Mouse (Mus musculus) lung, postnatal 0 days (tissue): Measurements from ENCODE around the gene Alkbh6. TPM values are rescaled to one million over a fixed set of nuclear protein-coding genes. Genes with fewer than 3 reads are reported as not detected.

Source experiments
- ATAC-seq: fragments of 200-750 bp; cut with Nextera tagmentation; 2 replicates; pipeline ENCODE4 v1.8.0; 2017; ENCODE audit warnings: moderate library complexity
- DNase-seq: peaks from one replicate; pipeline ENCODE4 v3.0.0-alpha.2; 2016; ENCODE audit warnings: low spot score
- H3K27ac ChIP-seq: fragments of 300-500 bp; sonication (generic); 2 replicates; pipeline ENCODE4 v1.5.1; 2014; ENCODE audit warnings: antibody characterized with exemption, mild to moderate bottlenecking, low read length, mixed read lengths
- H3K27me3 ChIP-seq: fragments of 300-500 bp; sonication (generic); replicated peaks from 2 replicates; pipeline ENCODE4 v1.6.1; 2014; ENCODE audit warnings: low read length, mixed read lengths; ENCODE audit not compliant: insufficient read depth
- H3K36me3 ChIP-seq: fragments of 300-500 bp; sonication (generic); 2 replicates; pipeline ENCODE4 v1.6.1; 2014; ENCODE audit warnings: low read length, mixed read lengths; ENCODE audit not compliant: insufficient read depth
- H3K4me1 ChIP-seq: fragments of 300-500 bp; sonication (generic); 2 replicates; pipeline ENCODE4 v1.6.1; 2014; ENCODE audit warnings: antibody characterized with exemption, low read depth, low read length, mixed read lengths; ENCODE audit not compliant: insufficient read depth
- H3K4me2 ChIP-seq: fragments of 300-500 bp; sonication (generic); replicated peaks from 2 replicates; pipeline ENCODE4 v1.6.1; 2014; ENCODE audit warnings: low read depth, mild to moderate bottlenecking, low read length, moderate library complexity, mixed read lengths
- H3K4me3 ChIP-seq: fragments of 300-500 bp; sonication (generic); 2 replicates; pipeline ENCODE4 v1.5.1; 2014; ENCODE audit warnings: low read depth, low read length
- H3K9ac ChIP-seq: fragments of 300-500 bp; sonication (generic); replicated peaks from 2 replicates; pipeline ENCODE4 v1.6.1; 2014; ENCODE audit warnings: low read depth, mild to moderate bottlenecking
- H3K9me3 ChIP-seq: fragments of 300-500 bp; sonication (generic); 2 replicates; pipeline ENCODE4 v1.6.1; 2016; ENCODE audit warnings: low read length, mixed read lengths
- CTCF ChIP-seq: IDR thresholded peaks from 2 replicates; pipeline ENCODE4 v1.5.1; 2016; ENCODE audit warnings: antibody characterized with exemption, mild to moderate bottlenecking
- EP300 ChIP-seq: IDR thresholded peaks from 2 replicates; pipeline ENCODE4 v1.6.1; 2016; ENCODE audit warnings: antibody characterized with exemption, mild to moderate bottlenecking, control low read depth
- WGBS: fragments of 180-500 bp; shearing (Covaris S2); extraction: QIAGEN DNeasy Blood & Tissue Kit; methylation state at CpG from one replicate; pipeline ENCODE4 v1.1.7; 2014; 5-methylcytosine and 5-hydroxymethylcytosine counted together
- polyA plus RNA-seq: library from polyadenylated mRNA; unstranded; fragments of >200 nt; fragmentation: Nextera tagmentation; extraction: Ambion mirVana; gene quantifications from 2 replicates; pipeline ENCODE4 v1.2.1, GENCODE M21; 2015

Gene Alkbh6
- polyA plus RNA-seq, 1 experiment from 2014 or later, result 78.2 TPM

DNA sequence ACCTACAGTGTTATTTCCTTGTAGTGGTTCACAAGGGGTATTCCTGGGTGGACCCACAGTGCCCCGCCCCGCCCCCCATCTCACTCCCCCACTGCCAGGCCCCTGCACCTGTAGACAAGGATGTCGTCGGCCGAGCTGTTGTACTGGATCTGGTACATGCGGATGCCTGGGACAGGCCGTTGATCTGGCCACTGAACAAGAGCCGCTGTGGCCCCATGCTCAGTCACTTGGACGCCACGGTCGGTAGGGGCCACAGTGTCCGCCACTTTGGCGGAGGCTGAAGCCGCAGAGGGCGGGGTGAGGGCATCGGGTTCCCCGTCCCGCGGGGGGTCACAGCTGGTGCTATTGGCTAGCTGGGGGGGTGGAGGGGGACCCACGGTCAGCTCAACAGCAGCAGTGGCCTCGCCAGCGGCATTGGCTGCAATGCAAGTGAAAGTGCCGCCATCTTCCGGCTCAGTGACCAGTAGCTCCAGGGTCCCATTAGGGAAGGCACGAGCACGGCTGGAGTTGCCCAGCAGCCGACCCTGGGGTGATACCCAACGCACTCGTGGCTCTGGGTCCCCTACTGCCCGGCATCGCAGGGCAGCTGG lies 50.9 kb downstream of the Alkbh6 start:
- H3K36me3 ChIP-seq, result no peaks in the 10 kb centered on the region
- ATAC-seq (no peak), DNase-seq (no peak)
- no peak for TF ChIP-seq CTCF
- no peak for TF ChIP-seq EP300
- no peak overlapping the region for H3K4me2 ChIP-seq
- H3K9me3 ChIP-seq, result no peaks in the 10 kb centered on the region
- 82% methylated on average over 29 of the region's 31 CpGs for WGBS
- H3K4me3 ChIP-seq, result no peak overlapping the region
- no peak overlapping the region for H3K27ac ChIP-seq
- H3K27me3 ChIP-seq, result no peaks in the 10 kb centered on the region
- peaks cover 4% of the 10 kb centered on the region; the same call in 1 of the 2 replicates for H3K4me1 ChIP-seq
- no peak overlapping the region for H3K9ac ChIP-seq

- Histone ChIP-seq H3K36me3 (no peaks in the 10 kb centered on the region), H3K27ac (no peak overlapping the region), H3K4me3 (no peak overlapping the region), H3K4me2 (no peak overlapping the region), H3K9me3 (no peaks in the 10 kb centered on the region), H3K27me3 (no peaks in the 10 kb centered on the region), H3K4me1 (peaks cover 4% of the 10 kb centered on the region; the same call in 1 of the 2 replicates), H3K9ac (no peak overlapping the region)
- no peak for TF ChIP-seq EP300
- no peak for TF ChIP-seq CTCF
- no peak for ATAC-seq
- DNase-seq, result no peak
- WGBS, result 88% methylated on average over 17 of the region's 17 CpGs
Observed at GRCm38 (mm10) chr7:30360028-30360427, 51.5 kb downstream of the Alkbh6 start.

GRCm38 (mm10) chr7:30362652-30363343 lies 54.3 kb downstream of the Alkbh6 start, which contains the start of gene Lrfn3:
Lrfn3 (minus strand) TSS chr7:30362772.
- DNase-seq (peak; percentile 75), ATAC-seq (peak; percentile 73)
- Histone ChIP-seq H3K4me3 (peak within 1 kb of the TSS; percentile 63), H3K4me2 (peak within 1 kb of the TSS; percentile 89), H3K27ac (no peak within 1 kb of the TSS), H3K4me1 (peaks cover 4% of the 10 kb centered on the region; the same call in 1 of the 2 replicates), H3K36me3 (no peaks in the 10 kb centered on the region), H3K27me3 (no peaks in the 10 kb centered on the region), H3K9me3 (no peaks in the 10 kb centered on the region), H3K9ac (peak within 1 kb of the TSS; percentile 54)
- 2% methylated on average over 39 of the region's 55 CpGs for WGBS
- TF ChIP-seq CTCF (no peak), EP300 (no peak)

DNA sequence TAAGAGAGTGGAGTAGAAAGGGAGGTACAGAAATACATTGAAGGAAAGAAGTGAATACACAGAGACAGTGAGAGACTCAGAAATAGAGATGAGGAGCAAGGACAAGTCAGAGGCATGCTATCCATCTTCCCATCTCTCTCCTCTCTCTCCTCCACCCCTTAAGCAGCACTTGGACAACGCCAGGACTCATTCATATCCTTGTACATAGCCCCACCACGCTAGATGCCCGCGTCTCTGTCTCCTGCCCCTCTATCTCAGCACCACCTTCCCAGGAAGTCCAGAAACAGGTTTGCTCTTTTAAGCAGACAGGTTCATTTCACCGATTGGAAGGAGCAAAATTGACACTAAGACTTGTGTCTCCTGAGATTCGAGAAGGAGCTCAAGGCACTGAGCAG lies 54.8 kb downstream of the Alkbh6 start:
- no peak for ATAC-seq
- Histone ChIP-seq H3K27me3 (no peaks in the 10 kb centered on the region), H3K4me1 (peaks cover 4% of the 10 kb centered on the region; the same call in 1 of the 2 replicates), H3K4me2 (peak overlapping the region; percentile 89), H3K4me3 (peak overlapping the region; percentile 63), H3K27ac (no peak overlapping the region), H3K36me3 (no peaks in the 10 kb centered on the region), H3K9me3 (no peaks in the 10 kb centered on the region), H3K9ac (peak overlapping the region; percentile 54; the same call in 1 of the 2 replicates)
- DNase-seq, result no peak
- WGBS, result 52% methylated on average over 6 of the region's 6 CpGs
- no peak for TF ChIP-seq EP300
- no peak for TF ChIP-seq CTCF

Other genes starting within 250 kb of the Alkbh6 start
- gene Zfp82, start 235.8 kb upstream of the Alkbh6 start, polyA plus RNA-seq, result 3.8 and 4.0 TPM in 2 replicates
- gene Gm26920, start 218.3 kb upstream of the Alkbh6 start, polyA plus RNA-seq, result 0.07 TPM in 1 of 2 replicates, not detected in the other
- gene Zfp566, start 218.2 kb upstream of the Alkbh6 start, polyA plus RNA-seq, result 4.8 and 5.2 TPM in 2 replicates
- gene Zfp260, start 213.9 kb upstream of the Alkbh6 start, polyA plus RNA-seq, result 58.4 and 61.0 TPM in 2 replicates
- 3.5 and 3.7 TPM in 2 replicates for gene Zfp382, start 186.8 kb upstream of the Alkbh6 start, polyA plus RNA-seq
- 6.0 and 6.9 TPM in 2 replicates for gene Zfp146, start 139.0 kb upstream of the Alkbh6 start, polyA plus RNA-seq
- gene Cox7a1, start 124.6 kb upstream of the Alkbh6 start, polyA plus RNA-seq, result 18.7 and 18.8 TPM in 2 replicates
- 118 and 120 TPM in 2 replicates for gene Capns1, start 109.9 kb upstream of the Alkbh6 start, polyA plus RNA-seq
- 122 and 144 TPM in 2 replicates for gene Polr2i, start 76.8 kb upstream of the Alkbh6 start, polyA plus RNA-seq
- gene Tbcb, start 76.4 kb upstream of the Alkbh6 start, polyA plus RNA-seq, result 142 and 143 TPM in 2 replicates
- 0.27 TPM in 1 of 2 replicates, not detected in the other for gene Ovol3, start 73.0 kb upstream of the Alkbh6 start, polyA plus RNA-seq
- 0.37 and 0.81 TPM in 2 replicates for gene Thap8, start 28.6 kb upstream of the Alkbh6 start, polyA plus RNA-seq
- gene Wdr62, start 28.3 kb upstream of the Alkbh6 start, polyA plus RNA-seq, result 2.5 and 2.7 TPM in 2 replicates
- 4.3 and 5.0 TPM in 2 replicates for gene Clip3, start 17.0 kb upstream of the Alkbh6 start, polyA plus RNA-seq
- 13.1 and 17.2 TPM in 2 replicates for gene Syne4, start 6.1 kb downstream of the Alkbh6 start, polyA plus RNA-seq
- gene E130208F15Rik, start 13.0 kb downstream of the Alkbh6 start, polyA plus RNA-seq, result not detected in 2 replicates
- gene Sdhaf1, start 15.2 kb downstream of the Alkbh6 start, polyA plus RNA-seq, result 17.6 and 20.0 TPM in 2 replicates
- 2.0 and 2.8 TPM in 2 replicates for gene Lrfn3, start 54.1 kb downstream of the Alkbh6 start, polyA plus RNA-seq
- 209 and 244 TPM in 2 replicates for gene Tyrobp, start 105.0 kb downstream of the Alkbh6 start, polyA plus RNA-seq
- gene Hcst, start 111.1 kb downstream of the Alkbh6 start, polyA plus RNA-seq, result 7.2 and 9.4 TPM in 2 replicates
- 1.9 and 2.5 TPM in 2 replicates for gene Nfkbid, start 113.0 kb downstream of the Alkbh6 start, polyA plus RNA-seq
- 6.8 and 8.1 TPM in 2 replicates for gene Aplp1, start 136.8 kb downstream of the Alkbh6 start, polyA plus RNA-seq
- gene Kirrel2, start 149.0 kb downstream of the Alkbh6 start, polyA plus RNA-seq, result not detected in 2 replicates
- 0.12 TPM in 2 replicates for gene Nphs1, start 149.6 kb downstream of the Alkbh6 start, polyA plus RNA-seq
- gene Prodh2, start 184.9 kb downstream of the Alkbh6 start, polyA plus RNA-seq, result not detected in 2 replicates
- 2.1 TPM in 2 replicates for gene Arhgap33, start 226.3 kb downstream of the Alkbh6 start, polyA plus RNA-seq
- gene Hspb6, start 243.5 kb downstream of the Alkbh6 start, polyA plus RNA-seq, result 22.8 and 27.0 TPM in 2 replicates
- gene Proser3, start 243.6 kb downstream of the Alkbh6 start, polyA plus RNA-seq, result 4.0 and 4.4 TPM in 2 replicates